Mouse (Mus musculus) midbrain, embryonic 15.5 days (tissue): ENCODE data around the gene Sntb2. TPM values are rescaled to one million over a fixed set of nuclear protein-coding genes. Genes with fewer than 3 reads are reported as not detected.
"Not testable (repeated sequence)": the region's sequence is repeated elsewhere in the genome, so short reads cannot be mapped to it uniquely, and the experiment has no call there.

Experiments
- ATAC-seq: fragments of 200-750 bp; cut with Nextera tagmentation; replicated peaks from 2 replicates; pipeline ENCODE4 v1.8.0; 2017; ENCODE audit warnings: moderate TSS enrichment
- H3K27ac ChIP-seq: fragments of 300-500 bp; sonication (generic); 2 replicates; pipeline ENCODE4 v1.5.1; 2015; ENCODE audit warnings: mild to moderate bottlenecking, inconsistent platforms
- H3K27me3 ChIP-seq: fragments of 300-500 bp; sonication (generic); replicated peaks from 2 replicates; pipeline ENCODE4 v1.6.1; 2015; ENCODE audit warnings: inconsistent platforms
- H3K36me3 ChIP-seq: fragments of 300-500 bp; sonication (generic); replicated peaks from 2 replicates; pipeline ENCODE4 v1.6.1; 2015; ENCODE audit warnings: inconsistent platforms
- H3K4me1 ChIP-seq: fragments of 300-500 bp; sonication (generic); 2 replicates; pipeline ENCODE4 v1.6.1; 2015; ENCODE audit warnings: inconsistent platforms
- H3K4me2 ChIP-seq: fragments of 300-500 bp; sonication (generic); 2 replicates; pipeline ENCODE4 v1.6.1; 2015; ENCODE audit warnings: inconsistent platforms, mild to moderate bottlenecking, moderate library complexity
- H3K4me3 ChIP-seq: fragments of 300-500 bp; sonication (generic); 2 replicates; pipeline ENCODE4 v1.5.1; 2015; ENCODE audit warnings: mild to moderate bottlenecking, inconsistent platforms
- H3K9ac ChIP-seq: fragments of 300-500 bp; sonication (generic); 2 replicates; pipeline ENCODE4 v1.6.1; 2015; ENCODE audit warnings: mild to moderate bottlenecking, inconsistent platforms
- H3K9me3 ChIP-seq: fragments of 300-500 bp; sonication (generic); 2 replicates; pipeline ENCODE4 v1.6.1; 2016; ENCODE audit warnings: inconsistent platforms
- WGBS: fragments of 180-500 bp; shearing (Covaris S2); methylation state at CpG from one replicate; pipeline ENCODE4 v1.1.7; 2015; ENCODE audit warnings: mixed read lengths; 5-methylcytosine and 5-hydroxymethylcytosine counted together
- polyA plus RNA-seq: library from polyadenylated mRNA; unstranded; fragments of >200 nt; fragmentation: Nextera tagmentation; extraction: Ambion mirVana; gene quantifications from 2 replicates; pipeline ENCODE4 v1.2.1, GENCODE M21; 2015

The Sntb2 gene
- polyA plus RNA-seq, 1 experiment from 2014 or later: 5.8 TPM

DNA sequence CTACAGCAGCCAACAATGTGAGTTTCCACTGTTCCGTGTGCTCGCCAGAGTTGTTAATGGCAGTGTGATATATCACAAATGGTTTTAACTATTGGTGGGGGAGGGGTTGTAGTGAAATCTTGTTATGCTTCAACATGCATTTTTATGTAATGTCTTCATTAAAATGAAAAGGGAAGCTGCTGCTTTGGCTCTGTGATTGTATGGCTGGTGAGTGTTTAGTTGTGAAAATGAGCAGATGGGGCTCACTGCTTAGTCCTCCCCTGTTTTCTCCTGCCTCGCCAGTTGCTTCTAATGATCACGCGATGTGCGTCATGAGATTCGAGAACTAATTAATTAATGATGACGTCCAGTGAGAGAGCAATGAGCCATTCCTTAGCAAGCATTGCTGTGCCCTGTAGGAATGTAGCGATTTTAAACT is 49.9 kb downstream of the Sntb2 start:
- Histone ChIP-seq H3K27ac (no peak overlapping the region), H3K4me2 (no peak overlapping the region)
- WGBS: 52% methylated on average over 9 of the region's 9 CpGs

DNA sequence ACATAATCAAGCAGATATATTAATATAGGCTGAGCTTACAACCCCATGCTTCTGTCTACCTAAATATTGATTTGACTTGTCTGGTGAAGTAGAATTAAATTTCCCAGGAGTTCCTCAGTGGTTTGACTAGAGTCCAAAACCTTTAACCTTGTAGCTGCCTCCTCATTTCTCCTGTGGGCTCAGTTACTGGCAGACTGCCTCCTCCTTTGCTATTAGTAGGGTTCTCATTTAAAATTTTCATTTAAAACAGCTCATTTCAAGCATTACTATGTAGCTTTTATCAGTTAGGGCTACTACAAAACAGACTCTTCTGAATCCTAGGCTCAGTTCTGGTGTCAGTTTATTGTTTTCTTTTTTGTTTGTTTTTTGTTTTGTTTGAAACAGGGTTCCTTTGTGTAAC is 50.4 kb downstream of the Sntb2 start:
- no peak overlapping the region for H3K4me3 ChIP-seq
- no peak overlapping the region for H3K4me2 ChIP-seq
- no peak for ATAC-seq

More for the DNA sequence above, 49.9 kb downstream of the Sntb2 start:
- Histone ChIP-seq H3K4me3 (no peak overlapping the region), H3K9me3 (no peaks in the 10 kb centered on the region), H3K27me3 (peaks cover 4% of the 10 kb centered on the region; the same call in 1 of the 2 replicates), H3K4me1 (no peaks in the 10 kb centered on the region), H3K36me3 (no peaks in the 10 kb centered on the region), H3K9ac (no peak overlapping the region)
- no peak for ATAC-seq

DNA sequence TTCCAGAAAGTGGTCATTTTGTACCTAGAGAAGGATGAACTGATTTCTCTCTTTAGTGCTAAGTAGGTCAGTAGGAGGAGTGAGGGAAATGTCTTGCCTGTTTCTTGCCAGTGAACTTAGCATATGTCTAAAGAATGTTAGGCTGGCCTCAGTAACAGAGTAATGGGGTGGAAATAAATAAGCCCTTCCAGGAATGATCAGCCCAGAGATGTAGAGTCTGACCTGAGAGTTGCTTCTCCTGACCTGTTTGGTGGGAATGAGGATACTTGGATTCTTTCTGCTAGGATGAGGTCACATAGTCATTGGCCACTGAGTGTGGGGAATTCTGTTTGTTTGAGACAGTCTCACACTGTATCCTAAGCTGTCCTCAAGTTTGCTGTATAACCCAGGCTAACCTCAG is 52.0 kb downstream of the Sntb2 start:
- no peak overlapping the region for H3K4me3 ChIP-seq
- no peak overlapping the region for H3K9ac ChIP-seq
- no peaks in the 10 kb centered on the region; the same call in 1 of the 2 replicates for H3K27me3 ChIP-seq
- no peaks in the 10 kb centered on the region for H3K36me3 ChIP-seq
- no peaks in the 10 kb centered on the region for H3K9me3 ChIP-seq
- no peaks in the 10 kb centered on the region for H3K4me1 ChIP-seq
- no peak overlapping the region for H3K4me2 ChIP-seq
- no peak for ATAC-seq
- H3K27ac ChIP-seq: no peak overlapping the region

More for the DNA sequence above, 50.4 kb downstream of the Sntb2 start:
- Histone ChIP-seq H3K9me3 (no peaks in the 10 kb centered on the region), H3K36me3 (no peaks in the 10 kb centered on the region), H3K27me3 (peaks cover 4% of the 10 kb centered on the region; the same call in 1 of the 2 replicates), H3K27ac (no peak overlapping the region), H3K4me1 (no peaks in the 10 kb centered on the region), H3K9ac (no peak overlapping the region)

DNA sequence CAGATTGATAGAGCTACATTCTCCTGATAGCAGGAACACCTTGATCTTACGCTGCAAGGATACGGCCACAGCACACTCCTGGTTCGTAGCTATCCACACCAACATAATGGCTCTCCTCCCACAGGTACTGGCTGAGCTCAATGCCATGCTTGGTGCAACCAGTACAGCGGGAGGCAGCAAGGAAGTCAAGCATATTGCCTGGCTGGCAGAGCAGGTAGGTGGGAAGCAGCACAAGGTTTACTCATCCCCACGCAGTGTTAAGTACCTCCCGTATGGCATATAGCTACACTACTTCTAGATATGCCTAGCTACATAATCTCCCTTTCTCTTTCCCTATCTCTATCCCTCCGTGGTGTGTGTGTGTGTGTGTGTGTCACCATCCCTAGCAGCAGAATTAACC is 55.8 kb downstream of the Sntb2 start:
- H3K27ac ChIP-seq: no peak overlapping the region
- no peaks in the 10 kb centered on the region for H3K9me3 ChIP-seq
- no peak for ATAC-seq
- H3K36me3 ChIP-seq: no peaks in the 10 kb centered on the region
- 96% methylated on average over 7 of the region's 7 CpGs for WGBS
- H3K4me3 ChIP-seq: no peak overlapping the region
- H3K4me2 ChIP-seq: no peak overlapping the region
- no peaks in the 10 kb centered on the region for H3K27me3 ChIP-seq
- no peak overlapping the region for H3K9ac ChIP-seq
- no peaks in the 10 kb centered on the region for H3K4me1 ChIP-seq

DNA sequence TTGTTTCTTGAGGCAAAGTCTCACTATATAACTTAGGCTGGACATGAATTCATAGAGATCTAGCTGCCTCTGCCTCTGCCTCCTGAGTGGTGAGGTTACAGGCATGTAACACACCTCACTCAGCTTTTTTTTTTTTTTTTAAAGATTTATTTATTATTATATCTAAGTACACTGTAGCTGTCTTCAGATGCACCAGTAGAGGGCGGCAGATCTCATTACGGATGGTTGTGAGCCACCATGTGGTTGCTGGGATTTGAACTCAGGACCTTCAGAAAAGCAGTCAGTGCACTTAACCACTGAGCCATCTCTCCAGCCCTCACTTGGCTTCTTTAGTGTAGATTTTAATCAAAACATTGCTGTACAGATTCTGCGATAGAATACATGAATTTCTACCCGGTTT is 60.8 kb downstream of the Sntb2 start:
- H3K9me3 ChIP-seq, H3K4me2 ChIP-seq, H3K27me3 ChIP-seq, H3K27ac ChIP-seq, H3K4me1 ChIP-seq, ATAC-seq, H3K9ac ChIP-seq, H3K36me3 ChIP-seq, H3K4me3 ChIP-seq: not testable (repeated sequence)
- 89% methylated on average over 4 of the region's 4 CpGs for WGBS

DNA sequence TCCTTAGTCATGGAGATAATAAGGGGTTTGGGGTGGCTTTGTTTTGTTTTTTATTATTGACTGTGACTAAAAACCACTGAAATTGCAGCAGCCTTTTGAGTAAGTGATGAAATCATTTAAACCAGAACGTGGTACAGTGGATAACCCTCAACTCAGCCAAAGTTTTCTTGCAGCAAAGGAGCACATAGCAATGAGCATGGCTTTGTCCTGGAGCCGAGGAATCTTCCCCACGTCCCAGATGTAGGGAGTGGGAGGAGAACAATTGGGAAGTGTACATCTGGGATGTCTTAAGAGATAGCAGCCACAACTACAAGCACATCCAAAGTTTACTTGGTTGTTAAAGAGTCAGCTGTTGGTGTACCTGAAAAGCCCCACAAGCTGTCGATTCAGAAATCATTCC is 61.9 kb downstream of the Sntb2 start:
- no peak overlapping the region for H3K27ac ChIP-seq
- no peak overlapping the region for H3K9ac ChIP-seq
- ATAC-seq: no peak
- H3K4me1 ChIP-seq: no peaks in the 10 kb centered on the region
- H3K27me3 ChIP-seq: no peaks in the 10 kb centered on the region
- no peaks in the 10 kb centered on the region for H3K9me3 ChIP-seq
- H3K4me3 ChIP-seq: no peak overlapping the region
- no peaks in the 10 kb centered on the region for H3K36me3 ChIP-seq
- WGBS: 90% methylated on average over 4 of the region's 4 CpGs
- H3K4me2 ChIP-seq: no peak overlapping the region

DNA sequence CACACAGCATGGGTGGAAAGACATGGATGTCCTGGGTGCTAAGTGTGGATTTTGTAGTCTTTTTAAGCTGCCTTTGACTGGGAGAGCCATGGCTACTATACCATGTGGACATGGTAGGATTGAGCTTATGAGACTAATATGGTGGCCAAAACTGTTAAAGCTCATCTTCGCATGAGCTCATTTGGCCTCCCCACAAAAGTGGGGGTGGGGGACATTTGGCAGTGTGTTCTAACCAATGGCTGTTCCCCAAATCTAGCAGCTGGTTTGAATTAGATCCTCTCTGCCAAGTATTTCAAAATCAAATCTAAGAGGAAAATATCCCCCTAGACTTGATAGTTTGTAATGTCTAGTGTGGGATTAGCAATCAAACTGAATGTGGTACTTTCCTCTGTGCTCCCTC is 63.5 kb downstream of the Sntb2 start:
- no peaks in the 10 kb centered on the region for H3K9me3 ChIP-seq
- no peak overlapping the region for H3K4me2 ChIP-seq
- no peak overlapping the region for H3K27ac ChIP-seq
- ATAC-seq: no peak
- no peaks in the 10 kb centered on the region for H3K36me3 ChIP-seq
- no peaks in the 10 kb centered on the region for H3K27me3 ChIP-seq
- no peak overlapping the region for H3K9ac ChIP-seq
- WGBS: 89% methylated on average over 1 of the region's 1 CpGs
- no peak overlapping the region for H3K4me3 ChIP-seq
- no peaks in the 10 kb centered on the region for H3K4me1 ChIP-seq

DNA sequence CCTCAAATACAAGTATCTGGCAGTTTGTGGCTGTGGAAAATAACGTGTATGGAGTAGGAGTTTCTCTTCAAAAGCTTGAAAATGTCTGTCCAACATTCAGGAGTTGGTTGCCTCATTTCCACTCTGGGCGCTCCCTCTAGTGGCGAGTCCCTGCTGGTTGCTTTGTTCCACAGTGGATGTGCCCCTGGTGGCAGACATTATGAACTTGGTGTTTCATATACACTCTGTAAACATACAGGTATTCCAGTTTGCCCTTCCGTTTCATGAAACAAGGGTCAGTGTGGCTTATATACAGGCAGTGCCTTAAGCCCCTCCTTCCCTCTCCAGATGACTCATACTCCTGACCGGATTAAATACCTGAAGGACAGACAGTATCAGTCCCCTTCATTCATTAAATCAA is 67.0 kb downstream of the Sntb2 start:
- ATAC-seq: peak; percentile 72; the same call in 1 of the 2 replicates
- no peaks in the 10 kb centered on the region for H3K4me1 ChIP-seq
- WGBS: 37% methylated on average over 5 of the region's 5 CpGs

DNA sequence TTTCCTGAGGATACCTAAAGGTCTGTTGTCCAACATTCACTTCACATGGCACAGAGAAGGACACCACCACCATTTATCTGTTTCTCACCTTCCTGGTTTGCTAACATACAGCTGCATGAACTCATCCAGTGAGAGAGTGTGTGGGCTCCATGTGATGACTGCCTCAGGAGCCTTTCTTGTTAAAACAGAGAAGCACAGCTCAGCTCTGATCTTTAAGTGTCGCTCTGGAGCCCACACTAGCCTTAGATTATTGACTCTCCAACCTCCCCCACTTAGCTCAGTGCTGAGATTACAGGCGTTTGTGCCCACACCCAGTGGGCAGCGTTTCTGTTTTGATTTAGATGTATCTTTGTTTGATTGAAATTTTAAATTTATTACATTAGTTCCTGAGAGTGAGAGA is 72.2 kb downstream of the Sntb2 start:
- ATAC-seq: no peak
- 95% methylated on average over 3 of the region's 3 CpGs for WGBS
- no peaks in the 10 kb centered on the region for H3K9me3 ChIP-seq
- H3K36me3 ChIP-seq: 0 out of 2 replicates have a peak, but pooled peaks cover 8% of the 10 kb centered on the region
- H3K27ac ChIP-seq: no peak overlapping the region
- no peak overlapping the region for H3K4me3 ChIP-seq
- no peaks in the 10 kb centered on the region for H3K4me1 ChIP-seq
- no peak overlapping the region for H3K4me2 ChIP-seq
- H3K9ac ChIP-seq: no peak overlapping the region
- H3K27me3 ChIP-seq: no peaks in the 10 kb centered on the region

More for the DNA sequence above, 67.0 kb downstream of the Sntb2 start:
- H3K4me2 ChIP-seq: no peak overlapping the region
- no peak overlapping the region for H3K9ac ChIP-seq
- H3K9me3 ChIP-seq: no peaks in the 10 kb centered on the region
- H3K27ac ChIP-seq: no peak overlapping the region
- H3K4me3 ChIP-seq: no peak overlapping the region
- H3K36me3 ChIP-seq: no peaks in the 10 kb centered on the region
- H3K27me3 ChIP-seq: no peaks in the 10 kb centered on the region

DNA sequence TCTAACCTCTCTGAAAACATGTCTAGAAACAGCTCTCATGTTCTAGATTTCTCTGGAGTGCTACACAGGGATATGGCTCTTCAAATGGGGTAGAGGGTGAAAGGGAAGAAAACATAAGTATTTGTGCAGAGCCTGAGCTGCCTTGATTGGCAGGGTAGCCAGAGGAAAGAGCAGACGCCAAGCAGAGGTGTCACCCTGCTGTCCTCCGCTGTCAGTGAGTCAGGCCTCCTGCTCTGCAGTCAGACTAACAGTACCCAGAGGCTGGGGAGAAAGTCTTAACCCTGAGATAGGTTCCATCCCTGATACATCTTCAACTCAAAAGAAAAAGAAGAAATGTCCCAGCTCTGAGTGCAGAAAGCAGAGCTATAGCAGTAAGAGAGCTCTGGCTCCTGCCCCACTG is 77.1 kb downstream of the Sntb2 start:
- no peaks in the 10 kb centered on the region for H3K27me3 ChIP-seq
- WGBS: 78% methylated on average over 2 of the region's 2 CpGs
- ATAC-seq: no peak
- no peak overlapping the region for H3K9ac ChIP-seq
- H3K27ac ChIP-seq: no peak overlapping the region
- H3K4me2 ChIP-seq: no peak overlapping the region
- H3K36me3 ChIP-seq: 0 out of 2 replicates have a peak, but pooled peaks cover 8% of the 10 kb centered on the region
- H3K9me3 ChIP-seq: no peaks in the 10 kb centered on the region
- no peaks in the 10 kb centered on the region for H3K4me1 ChIP-seq
- no peak overlapping the region for H3K4me3 ChIP-seq

DNA sequence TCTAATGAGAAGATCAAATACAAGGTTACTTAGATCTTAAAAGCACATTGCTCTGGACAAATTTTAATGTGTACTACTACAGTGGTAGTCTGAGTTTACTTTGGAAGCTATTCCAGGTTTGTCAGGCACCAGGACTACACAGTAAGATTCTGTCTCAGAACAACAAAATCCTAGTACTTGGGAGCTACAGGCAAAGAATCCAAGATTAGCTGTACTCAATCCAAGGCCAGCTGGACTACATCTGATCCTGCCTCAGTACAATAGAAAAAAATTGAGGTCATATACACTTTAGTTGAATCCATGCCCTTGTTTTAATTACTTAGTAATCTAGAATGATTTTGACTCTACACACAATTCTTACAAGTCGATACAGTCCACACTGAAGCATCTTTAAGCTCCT is 79.4 kb downstream of the Sntb2 start:
- 0 out of 2 replicates have a peak, but pooled peaks cover 8% of the 10 kb centered on the region for H3K36me3 ChIP-seq
- ATAC-seq: no peak

DNA sequence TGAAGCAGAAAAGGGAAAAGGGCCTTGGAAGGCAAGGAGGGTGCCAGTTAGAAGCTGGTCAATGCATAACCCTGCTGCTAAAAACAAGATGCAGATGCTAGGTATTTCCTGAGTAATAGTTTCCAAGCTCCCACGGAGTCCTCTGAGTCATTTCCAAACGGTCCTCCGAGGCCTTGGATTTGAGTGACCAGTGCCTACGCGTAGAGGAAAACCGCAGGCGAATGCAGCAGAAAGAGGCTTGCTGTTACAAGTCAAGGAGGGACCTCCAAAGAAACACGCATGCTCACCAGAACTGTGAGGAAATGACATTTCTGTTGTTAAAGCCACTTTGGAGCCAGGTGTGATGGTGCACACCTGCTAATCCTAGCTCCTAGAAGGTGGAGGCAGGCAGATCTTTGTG is 87.9 kb downstream of the Sntb2 start:
- no peaks in the 10 kb centered on the region for H3K9me3 ChIP-seq
- H3K27me3 ChIP-seq: no peaks in the 10 kb centered on the region
- ATAC-seq: no peak
- no peaks in the 10 kb centered on the region for H3K4me1 ChIP-seq
- 95% methylated on average over 8 of the region's 8 CpGs for WGBS
- H3K27ac ChIP-seq: no peak overlapping the region
- no peak overlapping the region for H3K4me2 ChIP-seq
- H3K36me3 ChIP-seq: no peaks in the 10 kb centered on the region
- H3K4me3 ChIP-seq: no peak overlapping the region
- H3K9ac ChIP-seq: no peak overlapping the region

More for the DNA sequence above, 79.4 kb downstream of the Sntb2 start:
- Histone ChIP-seq H3K4me1 (no peaks in the 10 kb centered on the region), H3K9me3 (no peaks in the 10 kb centered on the region), H3K9ac (no peak overlapping the region), H3K27me3 (no peaks in the 10 kb centered on the region), H3K4me2 (no peak overlapping the region), H3K27ac (no peak overlapping the region), H3K4me3 (no peak overlapping the region)
- 95% methylated on average over 1 of the region's 1 CpGs for whole genome bisulfite sequencing

DNA sequence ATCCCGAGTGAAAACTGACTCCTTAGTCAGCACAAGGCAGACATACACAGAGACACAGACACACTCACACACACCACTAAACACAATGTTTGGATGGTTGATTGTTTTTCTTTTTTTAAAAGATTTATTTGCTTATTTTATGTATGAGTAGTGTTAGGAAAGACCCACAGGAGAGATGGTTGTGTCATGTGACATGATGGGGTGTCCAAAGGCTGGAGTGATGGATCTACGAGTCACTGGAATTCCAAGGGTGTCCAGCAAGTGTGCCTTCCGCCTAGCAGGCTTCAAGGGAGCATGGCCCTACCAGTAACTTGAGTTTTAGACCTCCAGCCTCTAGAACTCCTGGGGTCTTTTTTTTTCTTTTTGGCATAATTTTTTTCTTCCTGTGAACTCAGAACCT is 93.8 kb downstream of the Sntb2 start:
- H3K27me3 ChIP-seq: no peaks in the 10 kb centered on the region
- no peaks in the 10 kb centered on the region for H3K9me3 ChIP-seq
- no peak overlapping the region for H3K27ac ChIP-seq
- 89% methylated on average over 3 of the region's 3 CpGs for WGBS
- no peaks in the 10 kb centered on the region for H3K36me3 ChIP-seq
- H3K4me1 ChIP-seq: peaks cover 21% of the 10 kb centered on the region
- ATAC-seq: no peak
- no peak overlapping the region for H3K9ac ChIP-seq
- H3K4me3 ChIP-seq: no peak overlapping the region
- no peak overlapping the region for H3K4me2 ChIP-seq
